In the genomic region with DNA sequence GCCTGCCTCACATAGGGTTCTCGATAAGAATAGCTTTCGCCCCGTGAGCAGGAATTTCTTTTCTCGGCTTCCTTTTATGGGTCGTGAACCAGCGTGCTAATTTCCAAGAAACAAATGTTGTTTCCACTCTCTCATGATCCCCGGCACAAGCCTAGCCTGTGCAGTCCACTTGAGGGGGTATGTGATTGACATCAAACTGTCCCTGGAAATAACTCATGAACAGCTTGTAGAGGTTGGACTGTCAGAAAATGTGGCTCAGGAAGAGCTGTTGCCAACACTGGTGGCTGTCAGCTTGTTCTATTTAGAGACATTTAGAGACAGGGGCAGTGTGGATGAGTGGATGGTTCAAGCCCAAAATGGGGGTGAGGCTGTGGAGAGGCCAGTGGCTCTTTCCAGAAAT, we compare ENCODE assay signal across 31 mouse cellular contexts. TPM values are rescaled to one million over a fixed set of nuclear protein-coding genes. Genes with fewer than 3 reads are reported as not detected.
A peak's percentile ranks its signal among the peaks of the same experiment; 100 is the strongest.
DNase-seq lines count a peak whose midpoint lies in the region; ATAC-seq lines count a peak whose summit lies in the region.
"Had no signal": no experiment of that assay in that cellular context is flagged by ENCODE, and none has a peak within 500 bp of the region (broad histone marks: within the 10 kb centered on the region; RNA-seq: fewer than 3 reads in every experiment).

No protein-coding gene starts in this region.

- peak overlapping the region; percentile 2 to 42; a peak in 3 of 4 replicates for H3K27ac ChIP-seq in heart, embryonic 14.5 days (replicated peaks in 1 of 2; ENCODE audit: control insufficient read depth in 1 of 2, insufficient read depth in 1 of 2, low read depth in 2 of 2, low read length in 2 of 2)
- H3K27ac ChIP-seq: embryonic facial prominence, embryonic 10.5 days; embryonic facial prominence, embryonic 15.5 days; forebrain, embryonic 12.5 days; gastrocnemius, adult 2 months; hindbrain, embryonic 13.5 days; liver, embryonic 14.5 days; macrophage; midbrain, embryonic 13.5 days; neural tube, embryonic 13.5 days had no signal

- no peaks in the 10 kb centered on the region for H3K36me3 ChIP-seq in heart, embryonic 14.5 days (ENCODE audit: control insufficient read depth, insufficient read depth, low read length)
- H3K36me3 ChIP-seq: embryonic facial prominence, embryonic 10.5 days; embryonic facial prominence, embryonic 15.5 days; forebrain, embryonic 12.5 days; hindbrain, embryonic 13.5 days; midbrain, embryonic 13.5 days; neural tube, embryonic 13.5 days had no signal

- intact Hi-C loops in heart, postnatal 25 days (cut with DNase I) = no loop called here

- 0 out of 2 replicates have a peak overlapping the region, but pooled peaks have one; percentile 11 for H3K4me2 ChIP-seq in heart, embryonic 14.5 days (ENCODE audit: low read length)
- H3K4me2 ChIP-seq: embryonic facial prominence, embryonic 15.5 days; forebrain, embryonic 12.5 days; hindbrain, embryonic 13.5 days; midbrain, embryonic 13.5 days; neural tube, embryonic 13.5 days had no signal

- H3K9ac ChIP-seq in heart, embryonic 14.5 days (ENCODE audit: low read length) = no peak overlapping the region
- H3K9ac ChIP-seq: embryonic facial prominence, embryonic 15.5 days; forebrain, embryonic 12.5 days; hindbrain, embryonic 13.5 days; liver, embryonic 14.5 days; midbrain, embryonic 13.5 days; neural tube, embryonic 13.5 days had no signal

- H3K4me1 ChIP-seq in heart, embryonic 14.5 days (ENCODE audit: control insufficient read depth in 2 of 2, insufficient read depth in 2 of 2, low read length in 2 of 2) = peaks cover 11 to 13% of the 10 kb centered on the region in 2 experiments; a peak in 3 of 4 replicates
- H3K4me1 ChIP-seq: embryonic facial prominence, embryonic 10.5 days; forebrain, embryonic 12.5 days; hindbrain, embryonic 13.5 days had no signal

- no peaks in the 10 kb centered on the region for H3K9me3 ChIP-seq in heart, embryonic 14.5 days (ENCODE audit: control insufficient read depth, low read length)
- H3K9me3 ChIP-seq: embryonic facial prominence, embryonic 10.5 days; embryonic facial prominence, embryonic 15.5 days; forebrain, embryonic 12.5 days; hindbrain, embryonic 13.5 days; neural tube, embryonic 13.5 days had no signal

- H3K27me3 ChIP-seq in heart, embryonic 14.5 days (ENCODE audit: control insufficient read depth, insufficient read depth, low read length) = no peaks in the 10 kb centered on the region
- H3K27me3 ChIP-seq: embryonic facial prominence, embryonic 15.5 days; forebrain, embryonic 12.5 days; hindbrain, embryonic 13.5 days; midbrain, embryonic 13.5 days; neural tube, embryonic 13.5 days had no signal

- DNase-seq in frontal cortex, postnatal 14 days (ENCODE audit: low spot score in 2 of 2) = no peak
- DNase-seq in heart, postnatal 25 days (ENCODE audit: low spot score) = no peak
- peak; percentile 3 for DNase-seq in right cerebral cortex, adult 18-20 months
- no peak for DNase-seq in right cerebral cortex, postnatal 25 days
- DNase-seq in telencephalon, adult 2 months (ENCODE audit: low read depth, low spot score) = peak; percentile 34
- DNase-seq in thymus, postnatal 36 days = no peak
- DNase-seq: adrenal gland, adult 2 months; adrenal gland, postnatal 36 days; B cell, adult 2 months; cerebellum, adult 8-10 months; gastrocnemius, adult 2 months; kidney, adult 8-10 months; kidney, postnatal 10 days; layer of hippocampus, adult 9-11 months; liver; lung, adult 2 months; lung, postnatal 10 days had no signal

- no peak overlapping the region for H3K4me3 ChIP-seq in heart, embryonic 14.5 days (ENCODE audit: control insufficient read depth in 1 of 2, insufficient read depth in 1 of 2, low read depth in 1 of 2, low read length in 2 of 2)
- H3K4me3 ChIP-seq: embryonic facial prominence, embryonic 10.5 days; embryonic facial prominence, embryonic 15.5 days; forebrain, embryonic 12.5 days; gastrocnemius, adult 2 months; hindbrain, embryonic 13.5 days; midbrain, embryonic 13.5 days; neural tube, embryonic 13.5 days had no signal

- ATAC-seq in frontal cortex, adult (ENCODE audit: low TSS enrichment) = peak; percentile 57; the same call in 1 of the 2 replicates
- no peak for ATAC-seq in heart, embryonic 14.5 days (ENCODE audit: insufficient number of reproducible peaks, insufficient read depth, low FRiP score, low read depth)
- ATAC-seq: intestine, embryonic 16.5 days; midbrain, embryonic 13.5 days had no signal

- 50% methylated on average over 7 of the region's 7 CpGs for WGBS in heart, embryonic 14.5 days

RNA-seq across cellular contexts. Expression of a gene that starts 15.0 kb away (rescaled TPM):
- polyA plus RNA-seq in heart, embryonic 14.5 days (2014; fragmentation: Nextera tagmentation; extraction: Ambion mirVana) = 6.4 and 6.9 TPM in 2 replicates
- total RNA-seq in heart, postnatal 25 days (2021) = 1 to 10 TPM; 3.1 to 5.5 TPM
- total RNA-seq: gastrocnemius, adult 2 months; gastrocnemius, postnatal 4 days; left cerebral cortex, adult 18-20 months had no signal
- polyA plus RNA-seq: macrophage; small intestine, adult 2 months had no signal

Comparison
In these comparisons a context has a peak if more than half of its experiments do, and no peak if none do; other contexts are left out.
1. DNase-seq: peak in right cerebral cortex, adult 18-20 months (single experiment) and telencephalon, adult 2 months (single experiment); none in frontal cortex, postnatal 14 days (0 of 2), heart, postnatal 25 days (single experiment), right cerebral cortex, postnatal 25 days (single experiment) and thymus, postnatal 36 days (0 of 2).